Mouse (Mus musculus): ENCODE measurements around the gene Ttc28.
A peak's percentile ranks its signal among the peaks of the same experiment; 100 is the strongest.

Gene Ttc28

GRCm38 (mm10) chr5:110967483-110968055, 88.0 kb downstream of the Ttc28 start:
- DNase-seq, result no peak

GRCm38 (mm10) chr5:110968566-110968965, 89.0 kb downstream of the Ttc28 start:
- DNase-seq, result no peak

DNA sequence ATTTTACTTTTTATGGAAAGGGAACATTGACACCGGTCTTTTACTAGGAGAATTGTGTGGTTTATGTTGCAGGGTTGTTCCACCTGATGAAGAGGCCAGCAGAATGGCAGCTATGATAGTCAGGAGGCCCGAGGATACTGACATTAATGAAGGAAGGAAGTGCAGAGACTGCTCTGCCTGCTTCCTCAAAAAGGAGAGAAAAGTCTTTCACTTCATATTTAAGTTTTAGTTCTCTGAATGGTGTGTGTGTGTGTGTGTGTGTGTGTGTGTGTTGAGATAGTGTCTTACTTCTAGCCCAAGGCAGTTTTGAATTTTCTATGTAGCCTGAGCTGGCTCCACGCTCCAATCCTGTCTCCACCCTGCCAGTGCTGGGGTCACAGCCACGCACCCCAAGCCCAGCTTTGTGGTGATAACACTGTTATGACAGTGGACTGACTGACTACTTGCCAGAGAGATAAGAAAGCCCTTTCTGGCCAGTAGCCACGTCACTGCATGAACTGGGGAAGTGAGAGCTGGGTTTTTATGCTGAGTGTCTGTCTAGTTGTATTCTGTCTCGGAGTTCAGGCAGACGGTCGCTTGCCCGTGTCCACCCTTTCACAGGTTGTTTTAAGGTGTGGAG, 90.7 kb downstream of the Ttc28 start:
- DNase-seq, result no peak

GRCm38 (mm10) chr5:110976721-110977120, 97.1 kb downstream of the Ttc28 start:
- no peak for DNase-seq

GRCm38 (mm10) chr5:110977796-110978195, 98.2 kb downstream of the Ttc28 start:
- DNase-seq, result no peak

DNA sequence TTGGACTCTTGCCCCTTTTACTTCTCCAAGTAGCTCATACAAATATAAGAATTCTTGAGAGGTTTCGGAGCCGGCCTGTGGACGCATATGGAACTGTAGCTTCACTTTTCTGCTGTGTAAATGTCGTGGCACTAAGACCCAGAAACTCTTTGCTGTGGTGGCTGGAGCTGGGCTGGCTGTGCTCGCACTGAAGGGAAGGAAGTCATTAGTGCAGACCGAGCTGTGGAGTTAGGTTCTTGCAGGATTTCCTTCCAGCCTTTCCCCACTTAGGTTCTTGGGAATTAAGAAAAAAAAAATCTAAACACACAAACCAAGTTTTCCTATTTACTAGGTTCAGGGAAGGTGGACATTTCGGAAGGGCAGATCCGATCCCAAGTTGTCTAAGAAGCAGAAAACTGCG, 98.9 kb downstream of the Ttc28 start:
- peak; percentile 72 for DNase-seq

GRCm38 (mm10) chr5:110979011-110979860, 99.6 kb downstream of the Ttc28 start:
- peak; percentile 38 for DNase-seq

GRCm38 (mm10) chr5:110979861-110980346, 100.3 kb downstream of the Ttc28 start:
- DNase-seq, result no peak

- no peak for DNase-seq
These were observed 101.0 kb downstream of the Ttc28 start for GRCm38 (mm10) chr5:110980576-110980975.

DNA sequence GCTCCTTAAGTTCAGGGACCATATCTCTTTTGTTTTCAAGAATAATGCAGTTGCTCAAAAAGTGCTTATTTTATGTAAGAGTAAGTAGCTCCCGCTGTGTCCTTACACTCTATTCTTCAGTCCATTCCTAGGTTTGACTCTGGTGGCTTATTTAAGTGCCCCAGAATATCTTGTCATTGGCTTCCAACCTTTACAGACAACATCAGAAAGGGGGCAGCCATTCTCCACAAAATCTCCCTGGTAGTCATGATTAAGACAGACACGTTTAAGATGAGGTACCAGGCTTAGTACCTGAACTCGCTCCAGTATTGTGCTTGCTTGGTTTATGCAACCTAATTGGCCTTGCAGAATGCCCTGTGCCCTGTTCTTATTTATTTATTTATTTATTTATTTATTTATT, 102.8 kb downstream of the Ttc28 start:
- DNase-seq, result no peak

DNA sequence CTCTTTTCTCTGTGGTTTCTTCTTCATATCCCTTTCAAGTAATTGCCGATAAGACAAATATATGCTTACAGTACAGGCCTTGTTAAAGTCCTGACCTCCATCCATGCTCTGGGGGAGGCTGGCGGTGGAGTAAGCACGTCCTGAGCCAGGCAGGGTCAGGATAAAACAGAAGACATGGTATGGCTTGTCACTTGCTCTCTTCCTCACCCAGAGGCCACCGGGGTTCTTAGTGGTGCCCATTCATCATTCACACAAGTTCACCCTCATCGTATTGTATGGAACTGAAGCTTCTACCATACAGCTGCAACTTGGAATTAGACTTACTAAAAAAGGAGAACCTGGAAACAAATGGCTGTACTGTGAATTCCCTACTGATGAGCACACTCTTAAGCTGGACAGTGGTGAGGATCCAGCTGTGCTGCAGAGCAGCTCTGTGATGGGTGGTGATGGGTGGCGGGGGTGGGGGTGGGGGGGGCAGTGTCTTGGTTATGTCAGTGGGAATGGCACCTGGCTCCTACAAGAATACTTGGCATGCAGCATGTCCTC, 104.6 kb downstream of the Ttc28 start:
- no peak for DNase-seq

DNA sequence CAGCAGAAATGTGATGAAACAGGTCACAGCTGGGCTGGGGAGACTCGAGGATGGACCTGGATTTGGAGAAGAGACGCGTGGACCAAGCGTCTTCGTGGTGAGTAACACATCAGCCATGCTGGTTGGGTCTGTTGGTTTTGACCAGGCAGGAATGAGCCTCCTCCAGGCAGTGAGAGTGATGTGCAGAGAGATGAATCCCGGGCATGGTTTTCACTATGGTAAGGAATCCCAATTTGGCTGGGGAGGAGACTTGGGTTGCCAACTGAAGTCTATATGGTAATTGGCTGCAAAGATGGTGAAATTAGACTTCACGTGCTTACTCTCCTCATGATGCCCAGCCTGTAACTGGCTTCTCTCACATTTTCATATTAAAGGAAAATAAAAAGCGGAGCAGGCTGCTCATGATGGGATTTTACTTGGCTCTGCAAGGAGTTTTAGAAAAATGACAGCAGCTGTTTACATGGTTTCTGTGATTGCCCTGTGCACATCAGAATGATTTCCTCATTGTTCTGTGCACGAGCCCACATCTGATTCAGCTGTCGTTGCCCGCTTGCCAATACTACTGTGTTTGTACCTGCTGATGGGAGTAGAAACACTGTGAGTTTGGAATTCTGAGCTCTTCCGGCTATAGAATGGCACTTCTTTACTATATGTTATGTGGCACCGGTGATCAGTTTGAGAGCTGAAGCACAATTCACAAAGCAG, 117.4 kb downstream of the Ttc28 start:
- DNase-seq, result no peak

DNA sequence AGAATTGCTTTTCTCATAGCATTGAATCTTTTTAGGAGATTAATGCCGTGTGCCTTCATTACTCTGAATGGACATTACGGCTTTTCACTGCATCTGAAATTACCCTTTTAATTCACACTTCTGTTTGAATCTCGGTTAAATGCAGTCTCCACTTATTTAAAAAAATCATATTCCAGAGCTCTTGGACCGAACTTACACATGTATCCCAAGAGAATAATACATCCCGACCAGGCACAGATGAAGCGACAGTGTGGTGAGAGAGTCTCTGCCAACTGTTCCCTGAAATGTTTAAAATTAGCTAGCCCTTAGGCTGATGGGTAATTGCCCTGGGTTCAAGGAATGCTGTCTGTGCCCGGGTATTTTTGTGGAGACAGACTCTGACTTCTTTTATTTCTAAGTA, 118.1 kb downstream of the Ttc28 start:
- DNase-seq, result no peak

- no peak for DNase-seq
These were observed 118.7 kb downstream of the Ttc28 start for GRCm38 (mm10) chr5:110998298-110998697.

DNA sequence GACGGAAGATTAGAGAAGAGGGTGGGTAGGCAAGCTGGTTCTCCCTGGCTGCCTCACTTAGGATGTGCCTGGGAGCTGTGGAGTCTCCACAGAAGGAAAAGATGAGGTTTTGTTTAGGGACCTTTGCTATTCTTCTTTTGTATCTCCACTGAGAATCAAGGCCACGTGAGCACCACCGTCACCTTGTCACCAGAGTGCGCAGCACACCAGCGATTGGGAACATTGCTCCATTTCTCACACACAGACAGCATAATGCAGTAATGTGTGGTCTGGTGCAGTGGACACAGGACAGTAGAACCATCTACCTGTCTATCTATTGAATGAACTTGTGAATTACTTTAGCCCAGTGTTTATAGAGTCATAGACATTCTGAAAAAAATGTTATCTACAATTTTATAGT, 121.3 kb downstream of the Ttc28 start:
- no peak for DNase-seq

DNA sequence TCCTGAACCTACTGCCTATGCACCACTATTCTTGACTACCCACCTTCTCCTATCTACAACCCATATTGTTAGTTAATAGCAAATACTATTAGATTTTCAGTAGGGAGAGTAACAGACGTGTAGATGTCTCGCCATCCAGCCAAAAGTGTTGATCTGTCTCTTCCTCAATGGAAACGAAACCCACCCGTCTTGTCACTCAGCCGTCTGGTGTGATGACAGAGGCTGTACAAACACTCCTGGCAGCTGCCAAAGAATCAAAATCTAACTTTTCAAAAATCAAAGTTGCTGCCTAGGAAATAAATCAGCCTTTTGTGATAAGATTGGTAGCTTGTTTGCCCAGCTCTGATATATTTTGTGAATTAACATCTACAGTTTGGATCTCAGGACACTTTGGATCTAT, 123.6 kb downstream of the Ttc28 start:
- no peak for DNase-seq

DNA sequence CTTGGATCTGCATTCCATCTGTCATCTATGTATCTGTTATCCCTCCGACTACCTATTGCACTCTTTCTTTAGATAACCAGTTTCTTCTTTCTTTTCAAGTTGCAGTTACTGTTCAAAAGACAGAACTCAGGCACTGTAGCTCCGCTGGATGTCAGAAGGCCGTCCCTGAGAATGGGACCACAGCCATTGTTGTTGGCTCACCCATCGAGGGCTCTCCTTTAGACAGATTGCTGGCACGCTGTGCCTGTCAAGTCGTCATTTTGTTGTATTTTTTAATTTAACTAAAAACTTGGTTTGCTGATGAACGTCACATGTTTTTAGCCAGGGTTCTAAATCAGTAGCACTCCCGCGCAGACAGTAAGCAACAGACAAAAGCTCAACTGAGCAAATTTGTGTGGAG, 124.1 kb downstream of the Ttc28 start:
- no peak for DNase-seq

DNA sequence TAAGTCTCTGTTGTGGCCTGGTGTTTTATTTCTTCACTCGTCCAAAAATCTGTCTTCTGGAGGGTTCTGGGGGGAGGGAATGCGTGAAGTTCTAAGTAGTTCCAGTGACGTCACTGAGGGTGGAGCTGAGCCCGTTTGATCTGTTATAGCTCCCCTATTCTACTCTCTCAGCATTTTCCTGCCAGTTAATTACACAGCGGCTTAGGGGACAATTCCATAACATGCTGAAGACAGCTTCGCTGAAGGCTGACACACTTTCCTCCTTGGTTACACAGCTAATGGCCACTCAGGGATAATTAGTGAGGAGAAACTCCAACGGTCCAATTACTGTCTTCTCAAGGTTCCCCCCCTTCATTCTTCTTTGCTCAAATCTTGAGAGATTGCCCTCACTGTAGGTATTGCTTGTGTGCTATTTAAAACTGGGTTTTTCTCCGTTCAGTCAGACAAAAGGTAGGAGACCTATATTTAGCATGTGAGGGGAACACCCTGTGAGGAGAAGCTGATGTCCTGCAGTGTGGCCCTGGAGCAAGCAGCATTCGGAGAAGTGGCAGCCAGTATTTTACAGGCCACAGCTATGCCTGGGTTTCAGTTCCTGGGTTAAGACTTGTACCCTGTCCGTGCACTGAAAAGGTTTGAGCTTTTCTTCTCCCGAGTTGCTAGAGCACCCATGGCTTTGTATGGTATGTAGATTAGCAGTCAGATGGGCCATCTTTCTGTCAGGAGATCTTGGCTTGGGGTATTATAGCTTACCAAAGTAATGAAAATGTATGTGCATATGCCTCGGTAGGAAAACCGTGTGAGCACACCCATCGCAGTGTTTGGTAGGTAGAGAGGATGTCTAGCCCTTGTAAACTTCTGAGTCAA, 126.9 kb downstream of the Ttc28 start:
- DNase-seq, result peak; percentile 55

DNA sequence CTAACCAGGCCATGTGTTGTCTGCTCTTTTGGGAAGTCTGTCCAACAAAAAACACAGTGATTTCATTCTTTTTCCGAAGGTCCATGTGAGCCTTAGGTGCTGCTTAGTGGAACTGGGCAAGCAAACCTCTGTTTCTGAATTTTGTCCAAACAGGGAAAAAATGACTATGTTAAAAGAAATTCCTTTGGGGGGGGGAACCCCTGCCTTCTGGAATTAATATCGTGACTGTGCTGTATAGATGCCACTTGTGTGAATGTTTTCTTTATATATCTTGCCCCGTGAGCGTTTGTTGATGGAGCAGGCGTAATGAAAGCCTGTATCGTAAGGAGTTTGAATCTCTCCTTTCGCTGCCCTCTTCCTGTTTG, 127.5 kb downstream of the Ttc28 start:
- DNase-seq, result no peak

- DNase-seq, result peak; percentile 40
These were observed 128.3 kb downstream of the Ttc28 start for GRCm38 (mm10) chr5:111007900-111008299.

GRCm38 (mm10) chr5:111008431-111008830, 128.8 kb downstream of the Ttc28 start:
- DNase-seq, result no peak

DNA sequence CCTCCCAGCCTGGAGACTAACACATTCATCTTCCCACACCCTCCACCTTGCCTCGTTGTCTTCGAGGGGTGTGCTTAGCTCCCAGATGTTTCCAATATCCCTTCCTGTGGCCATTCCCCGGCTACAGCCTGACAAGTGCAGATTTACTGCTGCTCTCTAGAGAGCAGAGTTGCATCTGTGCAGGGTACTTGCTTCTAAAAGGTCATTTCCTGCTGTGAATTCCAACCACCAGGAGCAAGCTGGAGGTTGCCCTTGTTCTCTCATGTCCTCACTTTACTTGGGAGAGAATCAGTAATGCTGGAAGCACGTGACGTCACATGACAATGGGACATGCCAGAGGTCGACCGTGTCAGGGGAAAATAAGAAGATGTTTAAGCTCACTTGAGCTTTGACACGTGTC, 131.7 kb downstream of the Ttc28 start:
- DNase-seq, result no peak

Data from cerebellum, adult 9-11 months (tissue).